Mouse (Mus musculus): ENCODE measurements at regions not wholly inside any gene's neighbourhood (a gene's known extent, or its start where the extent isn't known, plus 50 kb on each side); places are given as distances from the start of the nearest gene placed in this dataset.

DNA sequence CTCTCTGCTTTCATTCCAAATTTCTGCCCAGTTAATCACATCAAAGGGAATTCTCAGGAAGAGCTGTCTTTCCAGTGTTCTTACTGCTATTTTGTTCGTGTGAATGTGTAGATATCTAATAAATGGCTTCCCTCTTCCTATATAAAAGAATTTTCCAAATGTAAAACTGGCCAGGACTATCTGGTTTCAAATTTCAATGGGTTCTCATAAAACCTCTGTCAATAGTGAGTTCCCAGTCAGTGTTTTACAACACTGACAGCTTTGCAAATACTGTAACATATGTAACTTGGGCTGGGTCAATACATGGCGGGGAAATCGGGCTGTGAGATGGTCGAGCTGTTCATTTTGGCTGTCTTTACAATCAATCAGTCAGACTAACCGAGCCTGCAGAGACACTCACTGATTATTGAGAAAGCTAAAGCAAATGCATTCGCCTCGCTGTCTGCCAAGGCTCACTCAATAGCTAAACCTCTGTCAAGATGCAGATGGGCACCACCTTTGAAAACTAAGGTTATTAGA, 155.0 kb upstream of the Slc24a2 start:
- Histone ChIP-seq H3K36me3 (no peaks in the 10 kb centered on the region), H3K9ac (no peak overlapping the region), H3K27me3 (0 out of 2 replicates have a peak, but pooled peaks cover 5% of the 10 kb centered on the region), H3K4me2 (peak overlapping the region; percentile 8; the same call in 1 of the 2 replicates), H3K4me3 (no peak overlapping the region), H3K9me3 (no peaks in the 10 kb centered on the region), H3K27ac (0 out of 2 replicates have a peak overlapping the region, but pooled peaks have one; percentile 29), H3K4me1 (peaks cover 12% of the 10 kb centered on the region; the same call in 1 of the 2 replicates)
- ATAC-seq (ENCODE audit: borderline replicate concordance, extremely low read depth, low FRiP score, low TSS enrichment), result peak; percentile 39; the same call in 1 of the 2 replicates
- 17% methylated on average over 7 of the region's 7 CpGs for WGBS

DNA sequence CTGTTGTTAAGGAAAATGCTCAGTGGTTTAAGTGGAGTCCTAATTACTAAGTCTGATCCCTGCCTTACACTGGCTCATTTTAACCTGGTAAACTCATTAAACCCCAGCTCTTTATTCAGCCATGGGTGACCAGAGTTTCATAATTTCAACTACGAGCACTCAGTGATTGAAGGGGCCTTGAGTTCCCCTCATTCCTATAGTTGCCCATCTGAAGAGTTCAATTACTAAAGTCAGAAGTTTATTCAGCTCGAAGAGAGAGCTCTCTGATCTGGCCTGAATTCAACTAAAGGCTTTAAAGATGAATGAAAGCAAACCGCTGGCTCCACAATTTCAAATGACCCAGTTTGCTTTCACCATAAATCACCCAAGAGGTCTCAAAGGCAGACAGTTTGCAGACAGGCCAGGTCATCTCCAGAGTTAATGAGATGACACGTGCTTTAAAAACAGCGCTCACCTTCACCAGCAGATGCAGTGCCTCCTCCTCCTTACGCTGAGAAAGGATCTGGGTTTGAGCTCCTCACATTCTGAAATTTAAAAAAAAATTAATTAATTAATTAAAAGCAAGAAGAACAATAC, 154.3 kb upstream of the Slc24a2 start:
- Histone ChIP-seq H3K27me3 (0 out of 2 replicates have a peak, but pooled peaks cover 5% of the 10 kb centered on the region), H3K9me3 (no peaks in the 10 kb centered on the region), H3K4me2 (0 out of 2 replicates have a peak overlapping the region, but pooled peaks have one; percentile 8), H3K9ac (no peak overlapping the region), H3K4me1 (peaks cover 12% of the 10 kb centered on the region; the same call in 1 of the 2 replicates), H3K36me3 (no peaks in the 10 kb centered on the region), H3K4me3 (no peak overlapping the region), H3K27ac (0 out of 2 replicates have a peak overlapping the region, but pooled peaks have one; percentile 29)
- ATAC-seq (ENCODE audit: borderline replicate concordance, extremely low read depth, low FRiP score, low TSS enrichment), result peak; percentile 23; the same call in 1 of the 2 replicates
- 24% methylated on average over 6 of the region's 6 CpGs for WGBS

DNA sequence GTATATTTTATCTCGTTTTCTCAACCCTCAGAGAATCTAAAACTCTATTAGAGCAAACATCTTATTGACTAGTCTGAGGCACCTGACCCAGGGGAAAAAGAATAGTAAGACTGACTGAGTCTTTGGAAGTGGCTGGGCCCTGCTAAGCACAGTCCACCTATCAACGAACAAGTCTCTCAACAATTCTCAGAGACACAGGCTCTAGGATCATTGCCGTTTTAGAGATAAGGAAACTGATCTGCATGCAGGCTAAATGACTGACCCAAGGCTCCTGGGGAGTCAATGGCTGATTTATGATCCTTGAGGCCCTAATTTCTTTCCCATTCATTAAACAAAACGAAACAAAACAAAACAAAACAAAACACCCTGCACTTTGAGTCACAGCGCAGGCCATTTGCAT, 150.4 kb upstream of the Slc24a2 start:
- Histone ChIP-seq H3K9ac (no peak overlapping the region), H3K27me3 (0 out of 2 replicates have a peak, but pooled peaks cover 5% of the 10 kb centered on the region), H3K9me3 (no peaks in the 10 kb centered on the region), H3K4me1 (peaks cover 12% of the 10 kb centered on the region; the same call in 1 of the 2 replicates), H3K36me3 (no peaks in the 10 kb centered on the region), H3K4me3 (no peak overlapping the region), H3K4me2 (no peak overlapping the region), H3K27ac (no peak overlapping the region)
- 59% methylated on average over 5 of the region's 5 CpGs for WGBS
- no peak for ATAC-seq (ENCODE audit: borderline replicate concordance, extremely low read depth, low FRiP score, low TSS enrichment)

DNA sequence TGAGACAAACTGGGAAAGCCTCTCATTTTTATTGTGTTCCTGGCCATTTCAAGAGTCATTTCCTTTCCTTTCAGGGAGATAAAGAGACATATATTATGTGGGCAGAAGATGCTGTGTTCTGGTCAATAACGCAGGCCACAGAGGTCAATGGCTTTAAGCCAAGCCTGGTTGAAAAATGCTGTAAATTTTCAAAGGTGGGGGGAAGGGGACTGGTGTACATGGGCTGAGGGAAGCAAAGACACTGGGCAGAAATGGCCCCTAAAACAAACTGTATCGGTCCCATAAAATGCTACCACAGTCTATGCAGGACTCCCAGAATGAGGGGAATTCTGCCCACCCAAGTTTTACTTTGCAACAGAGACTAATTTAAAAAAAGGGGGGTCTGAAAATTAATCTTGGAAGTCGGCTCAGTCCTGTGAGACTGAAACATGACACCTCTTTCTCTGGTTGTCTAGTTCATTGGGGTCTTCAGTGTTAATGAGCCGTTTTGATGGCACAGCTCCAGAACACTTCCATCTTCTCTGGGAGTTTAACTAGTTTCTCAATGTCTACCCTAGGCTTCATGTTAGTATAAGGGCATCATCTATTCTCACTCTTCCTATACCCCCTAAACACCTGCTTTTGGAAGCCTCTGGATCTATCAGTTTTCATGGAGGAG, 149.4 kb upstream of the Slc24a2 start:
- Histone ChIP-seq H3K4me1 (peaks cover 6% of the 10 kb centered on the region; the same call in 1 of the 2 replicates), H3K27ac (no peak overlapping the region), H3K9me3 (no peaks in the 10 kb centered on the region), H3K27me3 (0 out of 2 replicates have a peak, but pooled peaks cover 5% of the 10 kb centered on the region), H3K4me2 (no peak overlapping the region), H3K4me3 (no peak overlapping the region), H3K9ac (no peak overlapping the region), H3K36me3 (no peaks in the 10 kb centered on the region)
- ATAC-seq (ENCODE audit: borderline replicate concordance, extremely low read depth, low FRiP score, low TSS enrichment), result no peak
- 38% methylated on average over 4 of the region's 4 CpGs for WGBS

DNA sequence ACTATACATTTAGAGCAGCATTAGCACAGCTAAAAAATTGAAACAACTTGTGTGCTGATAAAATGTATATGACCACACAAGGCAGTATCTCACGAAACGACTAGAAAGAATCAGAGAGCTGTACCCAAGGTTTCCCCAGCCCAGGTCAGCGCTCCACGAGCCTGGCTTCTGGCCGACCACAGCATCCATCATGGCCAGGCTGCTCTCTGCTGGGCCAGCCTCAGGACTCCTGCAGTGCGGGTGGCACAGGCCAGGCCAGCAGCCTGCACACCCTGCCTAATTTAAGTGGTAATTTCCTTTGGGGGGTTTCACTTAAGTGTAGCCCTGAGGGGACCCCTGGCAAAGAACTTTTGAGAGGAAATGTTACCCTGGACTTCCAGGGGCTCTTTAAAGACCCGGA, 141.7 kb upstream of the Slc24a2 start:
- H3K9me3 ChIP-seq, result no peaks in the 10 kb centered on the region
- no peak for ATAC-seq (ENCODE audit: borderline replicate concordance, extremely low read depth, low FRiP score, low TSS enrichment)
- 47% methylated on average over 7 of the region's 7 CpGs for WGBS

DNA sequence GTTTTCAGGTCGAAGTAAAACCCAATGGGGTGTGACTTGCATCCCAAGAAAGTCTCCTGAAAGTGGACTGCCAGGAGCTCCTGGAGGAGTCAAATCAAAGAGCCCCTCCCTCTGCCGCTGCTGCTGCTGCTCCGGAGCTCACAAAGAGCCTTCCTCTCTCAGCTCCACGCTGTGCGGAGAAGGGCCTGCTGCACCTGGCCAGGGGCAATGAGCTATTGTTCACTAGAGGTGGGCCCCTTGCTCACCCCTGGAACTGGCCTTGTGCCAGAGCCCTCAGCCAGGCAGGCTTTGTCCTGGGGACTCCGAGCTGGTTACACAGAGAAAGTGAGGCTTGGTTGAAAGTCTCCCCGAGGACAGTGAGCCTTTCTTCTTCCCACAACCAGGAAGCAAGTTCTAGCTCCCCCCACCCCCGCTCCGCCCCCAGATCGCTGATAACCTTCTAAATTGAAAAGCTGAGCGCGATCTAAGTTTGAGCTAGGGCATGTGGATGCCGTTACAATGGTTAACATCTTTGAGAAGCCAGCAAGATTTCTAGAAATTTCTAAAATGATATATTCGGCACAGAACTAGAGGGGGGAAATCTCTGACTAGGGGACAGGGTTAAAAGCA, 139.5 kb upstream of the Slc24a2 start:
- Histone ChIP-seq H3K27me3 (no peaks in the 10 kb centered on the region), H3K9me3 (no peaks in the 10 kb centered on the region), H3K4me1 (peaks cover 35% of the 10 kb centered on the region), H3K27ac (peak overlapping the region; percentile 26; the same call in 1 of the 2 replicates), H3K4me2 (peak overlapping the region; percentile 68), H3K36me3 (no peaks in the 10 kb centered on the region), H3K9ac (peak overlapping the region; percentile 20), H3K4me3 (peak overlapping the region; percentile 18)
- peak; percentile 58 for ATAC-seq (ENCODE audit: borderline replicate concordance, extremely low read depth, low FRiP score, low TSS enrichment)
- WGBS, result 17% methylated on average over 14 of the region's 14 CpGs

More for the DNA sequence above, 141.7 kb upstream of the Slc24a2 start:
- Histone ChIP-seq H3K36me3 (no peaks in the 10 kb centered on the region), H3K4me2 (no peak overlapping the region), H3K4me3 (no peak overlapping the region), H3K27me3 (no peaks in the 10 kb centered on the region), H3K4me1 (peaks cover 35% of the 10 kb centered on the region), H3K27ac (no peak overlapping the region), H3K9ac (no peak overlapping the region)

DNA sequence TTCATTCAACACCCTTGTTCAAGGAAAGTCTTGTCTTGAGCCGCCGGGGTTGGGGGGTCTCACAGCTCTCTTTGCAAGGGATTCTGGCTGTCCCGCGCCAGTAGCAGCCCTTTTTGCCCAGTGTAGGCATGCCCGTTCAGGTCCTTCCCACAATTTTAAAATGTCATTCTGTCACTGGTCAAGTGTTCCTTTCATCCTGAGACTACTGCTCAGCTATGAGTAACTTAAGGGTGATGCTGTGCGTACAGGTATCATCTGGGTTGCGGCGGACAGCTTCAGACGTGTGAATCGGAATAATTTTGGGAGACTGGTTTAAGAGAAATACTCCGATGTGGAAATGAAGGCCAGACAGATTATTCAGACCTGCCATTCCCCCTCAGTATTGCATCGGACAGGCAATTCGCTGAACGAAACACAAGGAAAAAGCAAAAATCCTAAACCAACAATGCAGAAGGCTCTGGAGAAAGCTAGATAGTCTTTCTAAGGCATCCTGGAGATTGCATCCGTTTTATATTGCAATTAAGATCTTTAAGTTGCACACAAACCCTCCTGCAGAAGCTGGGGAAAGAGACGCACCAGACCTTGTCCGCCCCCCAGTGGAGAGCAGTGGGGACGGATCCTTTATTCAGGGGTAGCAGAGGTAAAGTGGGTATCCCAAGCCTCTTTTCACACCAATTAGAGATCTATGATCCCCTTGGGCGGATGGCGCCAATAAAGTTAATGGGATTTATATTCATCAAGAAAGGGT, 138.3 kb upstream of the Slc24a2 start:
- no peaks in the 10 kb centered on the region for H3K27me3 ChIP-seq
- peak overlapping the region; percentile 68 for H3K4me2 ChIP-seq
- no peaks in the 10 kb centered on the region for H3K9me3 ChIP-seq
- peak; percentile 69 for ATAC-seq (ENCODE audit: borderline replicate concordance, extremely low read depth, low FRiP score, low TSS enrichment)
- peaks cover 35% of the 10 kb centered on the region for H3K4me1 ChIP-seq
- peak overlapping the region; percentile 61 for H3K9ac ChIP-seq
- no peaks in the 10 kb centered on the region for H3K36me3 ChIP-seq
- H3K27ac ChIP-seq, result peak overlapping the region; percentile 85
- H3K4me3 ChIP-seq, result peak overlapping the region; percentile 49
- 8% methylated on average over 20 of the region's 20 CpGs for WGBS

DNA sequence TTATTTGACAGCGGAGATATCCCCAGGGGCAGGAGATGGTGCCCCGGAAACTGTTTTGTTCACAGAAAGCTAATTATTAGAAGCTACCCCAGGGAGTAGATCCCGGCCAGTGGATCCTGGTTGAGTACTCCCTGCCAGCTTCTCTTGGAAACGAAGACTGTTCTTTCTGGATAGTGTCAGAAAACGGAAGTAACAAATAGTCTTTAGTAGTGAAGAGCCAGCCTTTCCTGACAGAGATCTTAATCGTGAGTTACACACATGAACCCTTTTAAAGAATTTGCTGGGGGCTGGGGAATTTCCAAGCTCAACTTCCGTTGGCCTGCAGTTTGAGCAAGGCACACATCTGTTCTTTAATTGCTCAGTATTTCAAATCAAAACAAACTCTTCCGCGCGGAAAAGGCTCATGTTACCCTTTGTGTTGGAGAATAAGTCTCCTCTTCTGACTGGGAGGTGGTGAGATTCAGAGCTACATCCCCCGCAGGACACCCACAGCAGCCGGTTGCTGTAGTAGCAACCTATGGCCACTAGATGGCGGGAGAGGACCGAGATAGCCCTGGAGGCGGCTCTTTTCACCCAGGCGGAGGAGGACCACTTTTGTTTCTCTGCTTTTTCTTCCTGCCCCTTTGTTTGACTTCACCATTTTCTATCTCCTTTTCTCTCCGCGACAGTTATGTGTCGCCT, 137.6 kb upstream of the Slc24a2 start:
- no peaks in the 10 kb centered on the region for H3K27me3 ChIP-seq
- WGBS, result 8% methylated on average over 19 of the region's 19 CpGs
- H3K36me3 ChIP-seq, result no peaks in the 10 kb centered on the region
- H3K4me1 ChIP-seq, result peaks cover 34% of the 10 kb centered on the region
- H3K27ac ChIP-seq, result peak overlapping the region; percentile 85
- ATAC-seq (ENCODE audit: borderline replicate concordance, extremely low read depth, low FRiP score, low TSS enrichment), result peak; percentile 78
- peak overlapping the region; percentile 49 for H3K4me3 ChIP-seq
- peak overlapping the region; percentile 68 for H3K4me2 ChIP-seq
- peak overlapping the region; percentile 61 for H3K9ac ChIP-seq
- no peaks in the 10 kb centered on the region for H3K9me3 ChIP-seq

DNA sequence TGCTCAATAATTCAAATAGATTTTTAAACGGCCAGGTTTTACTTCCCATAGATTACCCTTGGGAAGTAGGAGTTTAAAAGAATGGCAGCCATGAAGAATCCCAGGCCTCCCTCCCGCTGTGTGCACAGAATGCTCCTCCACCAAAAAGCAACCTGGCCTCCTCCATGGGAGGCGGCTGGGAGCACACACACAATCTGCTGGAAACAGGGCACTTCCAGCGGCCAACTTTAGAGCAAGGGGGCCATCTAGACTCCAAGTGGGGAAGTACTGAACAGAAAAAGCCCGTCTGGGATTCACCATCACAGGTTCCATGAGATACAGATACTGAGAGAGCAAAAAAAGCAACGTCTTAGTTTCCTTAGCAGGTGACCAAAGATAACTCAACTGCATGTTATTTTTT, 131.9 kb upstream of the Slc24a2 start:
- Histone ChIP-seq H3K27ac (no peak overlapping the region), H3K4me1 (no peaks in the 10 kb centered on the region), H3K9ac (no peak overlapping the region), H3K36me3 (no peaks in the 10 kb centered on the region), H3K27me3 (no peaks in the 10 kb centered on the region), H3K4me2 (no peak overlapping the region), H3K9me3 (no peaks in the 10 kb centered on the region), H3K4me3 (no peak overlapping the region)
- WGBS, result 17% methylated on average over 6 of the region's 6 CpGs
- no peak for ATAC-seq (ENCODE audit: borderline replicate concordance, extremely low read depth, low FRiP score, low TSS enrichment)

DNA sequence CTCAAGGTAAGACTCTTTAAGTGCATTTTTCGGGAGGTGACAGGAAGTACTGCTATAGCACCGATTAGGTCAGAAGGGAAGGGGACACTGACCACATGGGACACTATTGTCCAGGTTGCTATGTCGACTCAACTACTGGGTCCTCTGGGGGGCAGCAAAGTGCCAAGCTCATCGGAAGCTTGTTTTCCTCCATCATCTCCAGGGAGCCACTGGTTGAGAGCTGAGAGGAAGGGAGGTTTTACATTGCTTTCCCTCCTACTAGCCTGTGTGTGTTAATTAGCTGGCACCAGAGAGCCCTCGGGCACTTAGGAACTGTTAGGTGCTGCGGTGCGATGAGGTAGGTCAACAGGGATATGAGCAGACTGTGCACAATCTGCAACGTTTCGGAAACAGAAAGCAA, 129.2 kb upstream of the Slc24a2 start:
- WGBS, result 41% methylated on average over 9 of the region's 9 CpGs
- H3K4me2 ChIP-seq, result 0 out of 2 replicates have a peak overlapping the region, but pooled peaks have one; percentile 12
- no peaks in the 10 kb centered on the region for H3K9me3 ChIP-seq
- no peak overlapping the region for H3K27ac ChIP-seq
- no peaks in the 10 kb centered on the region for H3K4me1 ChIP-seq
- H3K36me3 ChIP-seq, result no peaks in the 10 kb centered on the region
- ATAC-seq (ENCODE audit: borderline replicate concordance, extremely low read depth, low FRiP score, low TSS enrichment), result no peak
- H3K9ac ChIP-seq, result no peak overlapping the region
- no peak overlapping the region for H3K4me3 ChIP-seq
- H3K27me3 ChIP-seq, result no peaks in the 10 kb centered on the region

DNA sequence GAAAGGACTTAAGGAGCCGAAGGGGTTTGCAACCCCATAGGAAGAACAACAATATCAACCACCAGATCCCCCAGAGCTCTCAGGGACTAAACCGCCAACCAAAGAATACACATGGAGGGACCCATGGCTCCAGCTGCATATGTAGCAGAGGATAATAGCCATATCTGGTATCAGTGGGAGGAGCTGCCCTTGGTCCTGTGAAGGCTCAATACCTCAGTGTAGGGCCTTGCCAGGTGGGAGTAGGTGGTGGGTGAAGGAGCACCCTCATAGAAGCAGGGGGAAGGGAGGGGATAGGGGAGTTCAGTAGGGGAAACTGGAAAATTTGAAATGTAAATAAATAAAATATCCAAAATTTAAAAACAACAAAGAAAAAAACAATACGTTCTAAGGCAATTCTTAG, 128.7 kb upstream of the Slc24a2 start:
- no peaks in the 10 kb centered on the region for H3K27me3 ChIP-seq
- no peak overlapping the region for H3K9ac ChIP-seq
- no peaks in the 10 kb centered on the region for H3K9me3 ChIP-seq
- 80% methylated on average over 3 of the region's 3 CpGs for WGBS
- no peaks in the 10 kb centered on the region for H3K36me3 ChIP-seq
- H3K4me1 ChIP-seq, result no peaks in the 10 kb centered on the region
- H3K4me3 ChIP-seq, result no peak overlapping the region
- no peak overlapping the region for H3K27ac ChIP-seq
- ATAC-seq (ENCODE audit: borderline replicate concordance, extremely low read depth, low FRiP score, low TSS enrichment), result no peak
- H3K4me2 ChIP-seq, result no peak overlapping the region
